Mouse (Mus musculus) T-helper 1 cell (primary cell): ENCODE results near the gene Nedd4.

ENCODE experiments used
- in situ Hi-C: fragments of 300-600 bp; cut with MboI, MseI; formaldehyde crosslinking; loops from one replicate; pipeline ENCODE4 v1.15.1; 2025; ENCODE audit warnings: high pct_unique_total_duplicates

Gene Nedd4

GRCm38 (mm10) chr9:72790530-72791212, 128.5 kb downstream of the Nedd4 start:
- in situ Hi-C loops = no loop called here

GRCm38 (mm10) chr9:72791213-72791582, 129.1 kb downstream of the Nedd4 start:
- in situ Hi-C loops = no loop called here

- in situ Hi-C loops = no loop called here
Measured at GRCm38 (mm10) chr9:72791681-72792080, 129.5 kb downstream of the Nedd4 start.

- in situ Hi-C loops = no loop called here
Measured at GRCm38 (mm10) chr9:72795243-72795642, 133.1 kb downstream of the Nedd4 start.

GRCm38 (mm10) chr9:72797136-72797621, 135.0 kb downstream of the Nedd4 start:
- in situ Hi-C loops = no loop called here
